In genomic region chr10:117434871-117435733, GRCm38 (mm10) we compare ENCODE assay signal across 8 mouse cellular contexts. TPM values are rescaled to one million over a fixed set of nuclear protein-coding genes. Genes with fewer than 3 reads are reported as not detected.
A peak's percentile ranks its signal among the peaks of the same experiment; 100 is the strongest.
DNase-seq lines count a peak whose midpoint lies in the region; ATAC-seq and TF ChIP-seq lines count a peak whose summit lies in the region.

No protein-coding gene starts in this region.

- peaks cover 7% of the 10 kb centered on the region for H3K27me3 ChIP-seq in heart, embryonic 11.5 days (ENCODE audit: control insufficient read depth, insufficient read depth, low read length)
- no peaks in the 10 kb centered on the region; the same call in 1 of the 2 replicates for H3K27me3 ChIP-seq in kidney, embryonic 15.5 days

- H3K4me2 ChIP-seq in heart, embryonic 11.5 days: peak overlapping the region; percentile 63
- peak overlapping the region; percentile 57 for H3K4me2 ChIP-seq in kidney, embryonic 15.5 days

- DNase-seq in B cell, adult 2 months: peak; percentile 93 to 94
- peak; percentile 94 for DNase-seq in brain, embryonic 14.5 days (ENCODE audit: low read depth)
- peak; percentile 88 for DNase-seq in liver
- DNase-seq in monocyte, adult 2 months (ENCODE audit: low read depth in 1 of 2, low spot score in 2 of 2): peak; percentile 77 to 89
- DNase-seq in spleen, postnatal 14 days (ENCODE audit: low spot score in 2 of 2): peak; percentile 78 to 88

- H3K4me3 ChIP-seq in heart, embryonic 11.5 days (ENCODE audit: low read depth, low read length): peak overlapping the region; percentile 16; the same call in 1 of the 2 replicates
- H3K4me3 ChIP-seq in kidney, embryonic 15.5 days (replicated peaks): peak overlapping the region; percentile 27

- ATAC-seq in erythroblast, adult 5-6 weeks (replicated peaks; ENCODE audit: low FRiP score, poor library complexity, severe bottlenecking): peak; percentile 82
- no peak; the same call in 1 of the 2 replicates for ATAC-seq in heart, embryonic 11.5 days (replicated peaks; ENCODE audit: insufficient number of reproducible peaks, low FRiP score, low TSS enrichment)
- peak; percentile 52 for ATAC-seq in kidney, embryonic 15.5 days (replicated peaks; ENCODE audit: low FRiP score)

- no peak overlapping the region for H3K9ac ChIP-seq in heart, embryonic 11.5 days (ENCODE audit: low read depth, low read length)
- no peak overlapping the region for H3K9ac ChIP-seq in kidney, embryonic 15.5 days

- TF ChIP-seq CTCF in brain, embryonic 14.5 days (IDR thresholded peaks at IDR 0.05; ENCODE audit: borderline replicate concordance, extremely low read depth, insufficient read depth, insufficient read length): peak; percentile 99

- no peak overlapping the region for H3K27ac ChIP-seq in heart, embryonic 11.5 days (ENCODE audit: low read depth, low read length)
- no peak overlapping the region for H3K27ac ChIP-seq in kidney, embryonic 15.5 days

- H3K36me3 ChIP-seq in heart, embryonic 11.5 days (ENCODE audit: control insufficient read depth, insufficient read depth, low read length): no peaks in the 10 kb centered on the region
- no peaks in the 10 kb centered on the region for H3K36me3 ChIP-seq in kidney, embryonic 15.5 days

- H3K9me3 ChIP-seq in heart, embryonic 11.5 days (replicated peaks; ENCODE audit: control insufficient read depth, low read length): 0 out of 2 replicates have a peak, but pooled peaks cover 3% of the 10 kb centered on the region
- no peaks in the 10 kb centered on the region for H3K9me3 ChIP-seq in kidney, embryonic 15.5 days (replicated peaks)

- WGBS in heart, embryonic 11.5 days (ENCODE audit: insufficient replicate concordance): 17% methylated on average over 33 of the region's 33 CpGs
- 19% methylated on average over 33 of the region's 33 CpGs for WGBS in kidney, embryonic 15.5 days

- TF ChIP-seq POLR2A in brain, embryonic 14.5 days (IDR thresholded peaks at IDR 0.05; ENCODE audit: borderline replicate concordance, extremely low read depth, insufficient read depth, insufficient read length, poor library complexity, severe bottlenecking): no peak

- H3K4me1 ChIP-seq in heart, embryonic 11.5 days (ENCODE audit: control insufficient read depth, insufficient read depth, low read length): peaks cover 4% of the 10 kb centered on the region; the same call in 1 of the 2 replicates
- H3K4me1 ChIP-seq in kidney, embryonic 15.5 days: peaks cover 30% of the 10 kb centered on the region

RNA-seq across cellular contexts. Expression of gene Cpsf6, which starts 55.3 kb away (rescaled TPM):
- 149 and 198 TPM in 2 replicates for polyA plus RNA-seq in brain, embryonic 14.5 days (2012; rRNA removed)
- total RNA-seq in erythroblast, adult 5-6 weeks (2015; ENCODE audit: low replicate concordance): 37.6 and 47.7 TPM in 2 replicates
- 36.5 and 47.0 TPM in 2 replicates for total RNA-seq in erythroblast, adult 5-6 weeks (2017; ENCODE audit: low replicate concordance)
- polyA plus RNA-seq in heart, embryonic 11.5 days (2014; fragmentation: Nextera tagmentation; extraction: Ambion mirVana): 97.9 and 117 TPM in 2 replicates
- polyA plus RNA-seq in kidney, embryonic 15.5 days (2015; fragmentation: Nextera tagmentation; extraction: Ambion mirVana): 164 and 169 TPM in 2 replicates
